Mouse (Mus musculus) CD4-positive, CD25-positive, alpha-beta regulatory T cell, adult 2 months (primary cell): ENCODE measurements around the gene Gm5773.
"Not testable (repeated sequence)": the region's sequence is repeated elsewhere in the genome, so short reads cannot be mapped to it uniquely, and the experiment has no call there.

ENCODE experiments used
- DNase-seq: peaks from one replicate; pipeline ENCODE4 v3.0.0-alpha.2; 2012; ENCODE audit warnings: low read depth, low spot score

Gene Gm5773

GRCm38 (mm10) chr3:93772700-93773099, at the start of gene Gm5773:
Gene Gm5773 (plus strand): TSS chr3:93773000.
- DNase-seq, result not testable (repeated sequence)

DNA sequence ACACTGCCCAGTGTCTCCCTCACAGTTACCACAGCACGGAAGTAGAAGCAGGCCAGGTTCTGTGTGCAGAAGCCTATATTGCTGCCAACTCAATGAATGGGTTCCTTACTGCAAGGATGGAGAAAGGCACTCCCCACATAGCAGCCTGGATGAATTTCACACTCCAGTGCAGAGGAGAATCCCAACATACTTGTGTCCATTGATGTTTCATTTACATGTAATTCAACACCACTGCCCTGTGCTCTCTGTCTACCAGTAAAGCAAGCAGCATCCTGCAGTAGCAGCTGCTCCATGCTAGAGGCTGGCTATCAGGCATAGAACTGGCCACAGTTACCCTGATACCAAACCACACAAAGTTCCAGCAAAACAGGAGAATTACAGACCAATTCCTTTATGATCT, 27.3 kb upstream of the Gm5773 start:
- DNase-seq, result not testable (repeated sequence)

DNA sequence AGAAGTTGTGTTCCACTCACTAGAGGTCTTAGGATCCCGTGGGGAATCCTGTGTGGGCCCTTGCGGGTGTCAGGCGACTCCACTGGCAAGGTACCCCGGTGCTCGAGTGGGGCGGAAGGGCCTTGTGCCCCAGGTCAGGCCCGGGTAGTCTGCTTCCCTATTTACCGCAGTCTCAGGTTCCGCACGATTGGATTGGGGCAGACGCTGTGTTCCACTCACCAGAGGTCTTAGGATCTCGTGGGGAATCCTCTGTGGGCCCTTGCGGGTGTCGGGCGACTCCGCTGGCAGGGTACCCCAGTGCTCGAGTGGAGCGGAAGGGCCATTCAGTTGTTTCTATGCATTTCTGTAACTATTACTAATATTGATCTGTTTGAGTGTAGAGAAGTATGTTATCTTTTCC, 18.8 kb upstream of the Gm5773 start:
- DNase-seq, result not testable (repeated sequence)

DNA sequence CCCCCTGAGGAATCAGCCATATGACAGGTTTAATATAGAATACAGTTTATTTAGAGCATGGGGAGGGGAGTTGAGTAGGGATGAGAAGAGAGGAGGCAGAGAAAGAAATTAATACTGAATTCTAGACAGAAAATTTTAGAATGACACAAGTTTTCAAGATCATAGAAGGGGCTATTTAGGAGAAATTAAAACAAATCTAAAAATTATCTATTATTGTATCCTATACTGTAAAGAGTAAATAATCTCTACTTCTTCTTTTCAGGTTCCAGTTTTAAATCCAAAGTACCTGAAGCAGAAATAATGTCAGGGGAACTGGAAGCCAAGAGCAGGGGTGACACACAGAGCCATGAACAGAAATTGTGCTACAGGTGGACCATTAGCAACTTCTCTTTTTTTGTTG, 23.3 kb downstream of the Gm5773 start, which contains the start of gene Tdpoz4:
TSS of gene Tdpoz4 (plus strand) at position 301 of the 400 bp plus-strand sequence.
- not testable (repeated sequence) for DNase-seq

GRCm38 (mm10) chr3:93813341-93813740, 40.5 kb downstream of the Gm5773 start:
- DNase-seq, result not testable (repeated sequence)
